Comparison of ENCODE assay signal across 7 mouse cellular contexts in genomic region chr3:33142901-33143461, GRCm38 (mm10). TPM values are rescaled to one million over a fixed set of nuclear protein-coding genes. Genes with fewer than 3 reads are reported as not detected.
A peak's percentile ranks its signal among the peaks of the same experiment; 100 is the strongest.
DNase-seq lines count a peak whose midpoint lies in the region; ATAC-seq and TF ChIP-seq lines count a peak whose summit lies in the region.

TSS of gene Pex5l (minus strand) at chr3:33143247.

- WGBS in midbrain, embryonic 16.5 days: under 1% methylated on average over 55 of the region's 88 CpGs

- no peaks in the 10 kb centered on the region; the same call in 1 of the 2 replicates for H3K27me3 ChIP-seq in midbrain, embryonic 16.5 days (ENCODE audit: control insufficient read depth, insufficient read depth, low read depth, low read length)
- H3K27me3 ChIP-seq in testis, adult 2 months (ENCODE audit: control insufficient read depth, insufficient read depth, low read length): no peaks in the 10 kb centered on the region

- peak within 1 kb of the TSS; percentile 56 for H3K27ac ChIP-seq in midbrain, embryonic 16.5 days (ENCODE audit: low read length)
- H3K27ac ChIP-seq in testis, adult 2 months (ENCODE audit: control insufficient read depth, insufficient read depth, low read depth, low read length): no peak within 1 kb of the TSS

- H3K9ac ChIP-seq in midbrain, embryonic 16.5 days (ENCODE audit: low read depth, low read length): peak within 1 kb of the TSS; percentile 64

- TF ChIP-seq POLR2A in brain, embryonic 14.5 days (IDR thresholded peaks at IDR 0.05; ENCODE audit: borderline replicate concordance, extremely low read depth, insufficient read depth, insufficient read length, poor library complexity, severe bottlenecking): peak; percentile 41; the same call in 1 of the 2 replicates
- no peak for TF ChIP-seq POLR2A in testis, adult 2 months (IDR thresholded peaks at IDR 0.05; ENCODE audit: control insufficient read depth, low read depth, low read length)

- DNase-seq in brain, embryonic 14.5 days (ENCODE audit: low read depth): peak; percentile 92
- DNase-seq in embryo, embryonic 10 days (ENCODE audit: low spot score): peak; percentile 85
- DNase-seq in kidney, adult 11 months: peak; percentile 4
- peak; percentile 82 to 83 for DNase-seq in left cerebral cortex, postnatal 36 days (ENCODE audit: low spot score in 2 of 2)

- no peaks in the 10 kb centered on the region for H3K9me3 ChIP-seq in midbrain, embryonic 16.5 days (replicated peaks; ENCODE audit: control insufficient read depth, low read length, poor library complexity, severe bottlenecking)

- peak; percentile 69 for TF ChIP-seq CTCF in brain, embryonic 14.5 days (IDR thresholded peaks at IDR 0.05; ENCODE audit: borderline replicate concordance, extremely low read depth, insufficient read depth, insufficient read length)
- no peak; the same call in 1 of the 2 replicates for TF ChIP-seq CTCF in testis, adult 2 months (IDR thresholded peaks at IDR 0.05; ENCODE audit: control insufficient read depth, insufficient read depth, insufficient replicate concordance, low read depth, low read length)

- peak within 1 kb of the TSS; percentile 91 for H3K4me2 ChIP-seq in midbrain, embryonic 16.5 days (ENCODE audit: low read length)

- intact Hi-C loops in left cerebral cortex, postnatal 36 days (cut with DNase I): loop anchor here (5.0 to 10.0 kb wide), 4 partner anchors 101 to 649 kb away; no protein-coding TSS in a partner anchor

- H3K4me1 ChIP-seq in midbrain, embryonic 16.5 days (ENCODE audit: control insufficient read depth, insufficient read depth, low read length): no peaks in the 10 kb centered on the region; the same call in 1 of the 2 replicates
- peaks cover 11% of the 10 kb centered on the region for H3K4me1 ChIP-seq in testis, adult 2 months (ENCODE audit: control insufficient read depth, insufficient read depth, low read length)

- peak; percentile 78 for ATAC-seq in granulocyte monocyte progenitor cell, adult 5-6 weeks (replicated peaks; ENCODE audit: poor library complexity, severe bottlenecking)
- ATAC-seq in midbrain, embryonic 16.5 days: peak; percentile 95

- H3K4me3 ChIP-seq in midbrain, embryonic 16.5 days (ENCODE audit: low read depth, low read length): peak within 1 kb of the TSS; percentile 70
- H3K4me3 ChIP-seq in testis, adult 2 months (ENCODE audit: control insufficient read depth, low read depth, low read length): peak within 1 kb of the TSS; percentile 80

- H3K36me3 ChIP-seq in midbrain, embryonic 16.5 days (ENCODE audit: control insufficient read depth, insufficient read depth, low read length): no peaks in the 10 kb centered on the region
- no peaks in the 10 kb centered on the region for H3K36me3 ChIP-seq in testis, adult 2 months (ENCODE audit: control insufficient read depth, insufficient read depth, low read length)

RNA-seq across cellular contexts. Expression of gene Pex5l, which starts in this region (rescaled TPM):
- polyA plus RNA-seq in brain, embryonic 14.5 days (2012; rRNA removed): 6.1 and 8.3 TPM in 2 replicates
- 0.15 TPM in 1 of 2 replicates, not detected in the other for total RNA-seq in granulocyte monocyte progenitor cell, adult 5-6 weeks (2014; fragmentation: Nextera tagmentation)
- total RNA-seq in granulocyte monocyte progenitor cell, adult 5-6 weeks (2017): not detected in 2 replicates
- total RNA-seq in left cerebral cortex, postnatal 36 days (2021): 100 to 1,000 TPM; 225 to 247 TPM
- 2.1 and 2.9 TPM in 2 replicates for polyA plus RNA-seq in midbrain, embryonic 16.5 days (2015; fragmentation: Nextera tagmentation; extraction: Ambion mirVana)
- 109 and 121 TPM in 2 replicates for polyA plus RNA-seq in testis, adult 2 months (2012; rRNA removed)

Comparison
In these comparisons a context has a peak if more than half of its experiments do, and no peak if none do; other contexts are left out.
1. RNA of gene Pex5l (total RNA-seq): 225 to 247 TPM in left cerebral cortex, postnatal 36 days; 0.15 TPM in granulocyte monocyte progenitor cell, adult 5-6 weeks; every median in the first group is over 100 times any median in the second.
2. RNA of gene Pex5l (polyA plus RNA-seq): 109 to 121 TPM in testis, adult 2 months; 6.1 to 8.3 TPM in brain, embryonic 14.5 days and 2.1 to 2.9 TPM in midbrain, embryonic 16.5 days; every median in the first group is over 10 times any median in the second.
3. Peak in ATAC-seq in granulocyte monocyte progenitor cell, adult 5-6 weeks; RNA of the gene not detected or under 1 TPM.
4. DNase-seq: peak in every context shown above with its lines; median percentile 92 in brain, embryonic 14.5 days; 85 in embryo, embryonic 10 days; 82 in left cerebral cortex, postnatal 36 days; 4 in kidney, adult 11 months.